Mouse (Mus musculus) limb, embryonic 11.5 days (tissue): ENCODE measurements around the gene Habp4. TPM values are rescaled to one million over a fixed set of nuclear protein-coding genes. Genes with fewer than 3 reads are reported as not detected.

ENCODE experiments used
- ATAC-seq: fragments of 200-750 bp; cut with Nextera tagmentation; 2 replicates; pipeline ENCODE4 v1.8.0; 2017; ENCODE audit warnings: low read depth; ENCODE audit not compliant: insufficient number of reproducible peaks, low FRiP score, low TSS enrichment
- DNase-seq: peaks from one replicate; pipeline ENCODE4 v3.0.0-alpha.2; 2015; ENCODE audit warnings: low spot score
- H3K27ac ChIP-seq: fragments of 300-500 bp; sonication (generic); replicated peaks from 2 replicates; pipeline ENCODE4 v1.5.1; 2014; ENCODE audit warnings: low read depth, mild to moderate bottlenecking, low read length
- H3K27me3 ChIP-seq: fragments of 300-500 bp; sonication (generic); 2 replicates; pipeline ENCODE4 v1.6.1; 2014; ENCODE audit warnings: mild to moderate bottlenecking, low read length, mixed read lengths; ENCODE audit not compliant: control insufficient read depth, insufficient read depth
- H3K36me3 ChIP-seq: fragments of 300-500 bp; sonication (generic); 2 replicates; pipeline ENCODE4 v1.6.1; 2014; ENCODE audit warnings: mild to moderate bottlenecking, low read length, moderate library complexity, mixed read lengths; ENCODE audit not compliant: control insufficient read depth, insufficient read depth
- H3K4me1 ChIP-seq: fragments of 300-500 bp; sonication (generic); 2 replicates; pipeline ENCODE4 v1.6.1; 2014; ENCODE audit warnings: low read length, mixed read lengths; ENCODE audit not compliant: control insufficient read depth, insufficient read depth
- H3K4me2 ChIP-seq: fragments of 300-500 bp; sonication (generic); 2 replicates; pipeline ENCODE4 v1.6.1; 2014; ENCODE audit warnings: low read depth, mild to moderate bottlenecking, moderate library complexity; ENCODE audit not compliant: severe bottlenecking
- H3K4me3 ChIP-seq: fragments of 300-500 bp; sonication (generic); 2 replicates; pipeline ENCODE4 v1.5.1; 2014; ENCODE audit warnings: low read depth, low read length
- H3K9ac ChIP-seq: fragments of 300-500 bp; sonication (generic); 2 replicates; pipeline ENCODE4 v1.6.1; 2014; ENCODE audit warnings: mild to moderate bottlenecking, low read length
- H3K9me3 ChIP-seq: fragments of 300-500 bp; sonication (generic); 2 replicates; pipeline ENCODE4 v1.6.1; 2016; ENCODE audit warnings: low read length; ENCODE audit not compliant: control insufficient read depth
- WGBS: fragments of 180-500 bp; shearing (Covaris S2); extraction: QIAGEN DNeasy Blood & Tissue Kit; methylation state at CpG from one replicate; pipeline ENCODE4 v1.1.7; 2014; 5-methylcytosine and 5-hydroxymethylcytosine counted together
- polyA plus RNA-seq: library from polyadenylated mRNA; unstranded; fragments of >200 nt; fragmentation: Nextera tagmentation; extraction: Ambion mirVana; gene quantifications from 2 replicates; pipeline ENCODE4 v1.2.1, GENCODE M21; 2014

Habp4 gene
- polyA plus RNA-seq, 1 experiment from 2014 or later = 24.4 TPM

- Histone ChIP-seq H3K36me3 (no peaks in the 10 kb centered on the region), H3K9me3 (no peaks in the 10 kb centered on the region), H3K4me3 (no peak overlapping the region)
Measured at GRCm38 (mm10) chr13:64182091-64182490, 20.5 kb downstream of the Habp4 start.

GRCm38 (mm10) chr13:64183583-64183982, 22.0 kb downstream of the Habp4 start:
- no peak overlapping the region for H3K4me3 ChIP-seq
- H3K9me3 ChIP-seq = no peaks in the 10 kb centered on the region
- H3K27me3 ChIP-seq = no peaks in the 10 kb centered on the region
- 82% methylated on average over 4 of the region's 4 CpGs for WGBS
- DNase-seq = no peak
- H3K4me1 ChIP-seq = no peaks in the 10 kb centered on the region
- no peak overlapping the region for H3K27ac ChIP-seq
- no peak overlapping the region for H3K9ac ChIP-seq
- no peaks in the 10 kb centered on the region; the same call in 1 of the 2 replicates for H3K36me3 ChIP-seq
- ATAC-seq = no peak
- H3K4me2 ChIP-seq = no peak overlapping the region

More at GRCm38 (mm10) chr13:64182091-64182490, 20.5 kb downstream of the Habp4 start:
- Histone ChIP-seq H3K4me2 (no peak overlapping the region), H3K4me1 (no peaks in the 10 kb centered on the region), H3K9ac (no peak overlapping the region), H3K27me3 (no peaks in the 10 kb centered on the region), H3K27ac (no peak overlapping the region)
- no peak for ATAC-seq
- WGBS = 83% methylated on average over 2 of the region's 2 CpGs
- no peak for DNase-seq

GRCm38 (mm10) chr13:64184361-64184760, 22.7 kb downstream of the Habp4 start:
- no peak overlapping the region for H3K4me2 ChIP-seq
- no peak overlapping the region for H3K4me3 ChIP-seq
- H3K9ac ChIP-seq = no peak overlapping the region
- H3K4me1 ChIP-seq = no peaks in the 10 kb centered on the region
- no peaks in the 10 kb centered on the region for H3K9me3 ChIP-seq
- 87% methylated on average over 10 of the region's 10 CpGs for WGBS
- DNase-seq = no peak
- no peak overlapping the region for H3K27ac ChIP-seq
- no peaks in the 10 kb centered on the region for H3K27me3 ChIP-seq
- ATAC-seq = no peak
- no peaks in the 10 kb centered on the region; the same call in 1 of the 2 replicates for H3K36me3 ChIP-seq

- no peak overlapping the region for H3K4me2 ChIP-seq
- H3K4me1 ChIP-seq = no peaks in the 10 kb centered on the region
- no peak for ATAC-seq
- no peak overlapping the region for H3K27ac ChIP-seq
- H3K36me3 ChIP-seq = no peaks in the 10 kb centered on the region; the same call in 1 of the 2 replicates
- H3K9ac ChIP-seq = no peak overlapping the region
- no peak overlapping the region for H3K4me3 ChIP-seq
- no peaks in the 10 kb centered on the region for H3K9me3 ChIP-seq
- no peaks in the 10 kb centered on the region for H3K27me3 ChIP-seq
- 86% methylated on average over 7 of the region's 7 CpGs for WGBS
- DNase-seq = no peak
Measured at GRCm38 (mm10) chr13:64185176-64185575, 23.6 kb downstream of the Habp4 start.

- 90% methylated on average over 9 of the region's 9 CpGs for WGBS
- H3K36me3 ChIP-seq = no peaks in the 10 kb centered on the region; the same call in 1 of the 2 replicates
- no peak overlapping the region for H3K27ac ChIP-seq
- no peak overlapping the region for H3K4me2 ChIP-seq
- no peak overlapping the region for H3K9ac ChIP-seq
- DNase-seq (no peak), ATAC-seq (no peak)
- no peaks in the 10 kb centered on the region for H3K4me1 ChIP-seq
- no peaks in the 10 kb centered on the region for H3K27me3 ChIP-seq
- no peaks in the 10 kb centered on the region for H3K9me3 ChIP-seq
- no peak overlapping the region for H3K4me3 ChIP-seq
Measured at GRCm38 (mm10) chr13:64185586-64185985, 24.0 kb downstream of the Habp4 start.

- Histone ChIP-seq H3K9ac (no peak overlapping the region), H3K27me3 (no peaks in the 10 kb centered on the region), H3K4me1 (no peaks in the 10 kb centered on the region), H3K4me3 (no peak overlapping the region), H3K9me3 (no peaks in the 10 kb centered on the region), H3K27ac (no peak overlapping the region), H3K4me2 (no peak overlapping the region), H3K36me3 (no peaks in the 10 kb centered on the region; the same call in 1 of the 2 replicates)
- 90% methylated on average over 4 of the region's 4 CpGs for WGBS
- DNase-seq (no peak), ATAC-seq (no peak)
Measured at GRCm38 (mm10) chr13:64186516-64186915, 24.9 kb downstream of the Habp4 start.

GRCm38 (mm10) chr13:64187065-64187464, 25.4 kb downstream of the Habp4 start:
- DNase-seq = no peak
- no peak for ATAC-seq
- Histone ChIP-seq H3K9me3 (no peaks in the 10 kb centered on the region), H3K4me2 (no peak overlapping the region), H3K27ac (no peak overlapping the region), H3K4me1 (no peaks in the 10 kb centered on the region), H3K4me3 (no peak overlapping the region), H3K36me3 (no peaks in the 10 kb centered on the region; the same call in 1 of the 2 replicates), H3K27me3 (no peaks in the 10 kb centered on the region), H3K9ac (no peak overlapping the region)

GRCm38 (mm10) chr13:64197899-64198298, 36.3 kb downstream of the Habp4 start:
- no peaks in the 10 kb centered on the region; the same call in 1 of the 2 replicates for H3K4me1 ChIP-seq
- DNase-seq (no peak), ATAC-seq (no peak)
- H3K27ac ChIP-seq = no peak overlapping the region
- no peak overlapping the region for H3K4me2 ChIP-seq
- H3K27me3 ChIP-seq = no peaks in the 10 kb centered on the region
- peaks cover 3% of the 10 kb centered on the region; the same call in 1 of the 2 replicates for H3K36me3 ChIP-seq
- H3K9ac ChIP-seq = no peak overlapping the region
- no peak overlapping the region for H3K4me3 ChIP-seq
- no peaks in the 10 kb centered on the region for H3K9me3 ChIP-seq
- WGBS = 75% methylated on average over 6 of the region's 6 CpGs

- Histone ChIP-seq H3K9me3 (no peaks in the 10 kb centered on the region), H3K9ac (no peak overlapping the region), H3K27ac (no peak overlapping the region), H3K36me3 (peaks cover 3% of the 10 kb centered on the region; the same call in 1 of the 2 replicates), H3K27me3 (no peaks in the 10 kb centered on the region), H3K4me3 (no peak overlapping the region), H3K4me1 (no peaks in the 10 kb centered on the region; the same call in 1 of the 2 replicates), H3K4me2 (no peak overlapping the region)
- WGBS = 92% methylated on average over 4 of the region's 4 CpGs
- ATAC-seq = no peak
- DNase-seq = no peak
Measured at GRCm38 (mm10) chr13:64198310-64198709, 36.7 kb downstream of the Habp4 start.
